Mouse (Mus musculus): ENCODE data around the gene Golga3. TPM values are rescaled to one million over a fixed set of nuclear protein-coding genes. Genes with fewer than 3 reads are reported as not detected.
A peak's percentile ranks its signal among the peaks of the same experiment; 100 is the strongest.

Gene Golga3
- polyA plus RNA-seq, 1 experiment from 2014 or later, result 22.0 TPM

GRCm38 (mm10) chr5:110269141-110270101 lies 92.9 kb downstream of the Golga3 start, which contains the start of gene Pgam5:
TSS of gene Pgam5 (minus strand) at chr5:110269913.
- peak; percentile 84 for ATAC-seq (ENCODE audit: insufficient read depth, low FRiP score)
- under 1% methylated on average over 66 of the region's 66 CpGs for WGBS

DNA sequence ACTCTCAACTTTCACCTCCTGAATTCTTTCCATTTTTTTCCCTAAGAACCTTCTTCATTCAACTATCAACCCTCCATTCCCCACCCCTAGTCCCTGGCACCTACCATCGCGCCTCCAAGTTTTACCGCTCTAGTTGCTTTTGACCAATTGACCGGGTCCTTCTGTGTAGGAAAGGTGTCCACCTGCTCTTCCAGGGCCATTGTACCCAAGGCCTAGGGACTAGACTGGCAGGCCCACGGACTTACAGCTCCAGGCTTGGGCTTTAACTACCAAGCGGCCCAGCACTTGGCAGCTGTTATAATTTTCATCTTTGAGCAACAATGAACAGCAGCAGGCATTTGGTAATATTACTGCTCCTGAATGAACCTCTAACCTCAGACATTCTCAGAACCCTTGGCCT lies 93.7 kb downstream of the Golga3 start:
- WGBS, result 92% methylated on average over 6 of the region's 6 CpGs
- no peaks in the 10 kb centered on the region for H3K27me3 ChIP-seq (ENCODE audit: control insufficient read depth, insufficient read depth, low read length)

More at GRCm38 (mm10) chr5:110269141-110270101, 92.9 kb downstream of the Golga3 start, which contains the start of gene Pgam5:
- Histone ChIP-seq H3K9me3 (replicated peaks; ENCODE audit: control insufficient read depth, low read length) (no peaks in the 10 kb centered on the region), H3K4me3 (replicated peaks; ENCODE audit: low read length) (peak within 1 kb of the TSS; percentile 88), H3K27me3 (ENCODE audit: control insufficient read depth, insufficient read depth, low read length) (no peaks in the 10 kb centered on the region), H3K4me2 (ENCODE audit: low read depth, low read length) (peak within 1 kb of the TSS; percentile 92), H3K27ac (ENCODE audit: low read length) (peak within 1 kb of the TSS; percentile 70), H3K36me3 (ENCODE audit: control insufficient read depth, insufficient read depth, low read length) (peaks cover 11% of the 10 kb centered on the region), H3K4me1 (ENCODE audit: control insufficient read depth, insufficient read depth, low read length) (peaks cover 8% of the 10 kb centered on the region; the same call in 1 of the 2 replicates), H3K9ac (ENCODE audit: low read length) (peak within 1 kb of the TSS; percentile 92)

GRCm38 (mm10) chr5:110274147-110274546 lies 97.6 kb downstream of the Golga3 start:
- H3K9me3 ChIP-seq (replicated peaks; ENCODE audit: control insufficient read depth, low read length), result no peaks in the 10 kb centered on the region
- no peaks in the 10 kb centered on the region for H3K4me1 ChIP-seq (ENCODE audit: control insufficient read depth, insufficient read depth, low read length)
- no peaks in the 10 kb centered on the region for H3K36me3 ChIP-seq (ENCODE audit: control insufficient read depth, insufficient read depth, low read length)
- no peak overlapping the region for H3K4me3 ChIP-seq (replicated peaks; ENCODE audit: low read length)
- 83% methylated on average over 4 of the region's 4 CpGs for WGBS
- no peaks in the 10 kb centered on the region for H3K27me3 ChIP-seq (ENCODE audit: control insufficient read depth, insufficient read depth, low read length)
- H3K4me2 ChIP-seq (ENCODE audit: low read depth, low read length), result no peak overlapping the region
- no peak for ATAC-seq (ENCODE audit: insufficient read depth, low FRiP score)
- H3K9ac ChIP-seq (ENCODE audit: low read length), result no peak overlapping the region
- no peak overlapping the region for H3K27ac ChIP-seq (ENCODE audit: low read length)

More for the DNA sequence above, 93.7 kb downstream of the Golga3 start:
- no peak overlapping the region for H3K27ac ChIP-seq (ENCODE audit: low read length)
- H3K36me3 ChIP-seq (ENCODE audit: control insufficient read depth, insufficient read depth, low read length), result 0 out of 2 replicates have a peak, but pooled peaks cover 3% of the 10 kb centered on the region
- H3K4me1 ChIP-seq (ENCODE audit: control insufficient read depth, insufficient read depth, low read length), result peaks cover 8% of the 10 kb centered on the region; the same call in 1 of the 2 replicates
- no peak for ATAC-seq (ENCODE audit: insufficient read depth, low FRiP score)
- no peak overlapping the region; the same call in 1 of the 2 replicates for H3K4me2 ChIP-seq (ENCODE audit: low read depth, low read length)
- no peaks in the 10 kb centered on the region for H3K9me3 ChIP-seq (replicated peaks; ENCODE audit: control insufficient read depth, low read length)
- no peak overlapping the region for H3K9ac ChIP-seq (ENCODE audit: low read length)
- H3K4me3 ChIP-seq (replicated peaks; ENCODE audit: low read length), result no peak overlapping the region

DNA sequence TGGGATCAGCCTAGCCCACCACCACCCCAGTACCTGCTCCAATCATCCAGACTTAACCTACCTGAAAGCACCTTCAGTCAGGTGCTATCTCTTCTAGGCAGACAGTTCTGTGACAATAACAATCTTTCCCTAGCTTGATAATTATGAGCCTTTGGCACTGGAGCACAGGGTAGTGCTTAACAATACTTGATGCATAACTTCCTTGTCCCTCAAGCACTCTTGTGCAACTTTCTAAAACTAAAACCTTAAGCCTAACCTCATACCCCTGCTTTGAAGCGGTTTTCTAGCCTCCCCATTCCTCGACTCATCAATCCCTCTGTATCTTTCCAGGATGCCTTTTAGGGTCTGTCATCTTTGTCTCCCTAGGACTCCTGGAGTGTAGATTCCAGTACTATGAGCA lies 98.3 kb downstream of the Golga3 start:
- H3K4me1 ChIP-seq (ENCODE audit: control insufficient read depth, insufficient read depth, low read length), result no peaks in the 10 kb centered on the region
- ATAC-seq (ENCODE audit: insufficient read depth, low FRiP score), result no peak
- no peak overlapping the region for H3K9ac ChIP-seq (ENCODE audit: low read length)
- no peak overlapping the region for H3K4me3 ChIP-seq (replicated peaks; ENCODE audit: low read length)
- no peak overlapping the region for H3K27ac ChIP-seq (ENCODE audit: low read length)
- 71% methylated on average over 2 of the region's 2 CpGs for WGBS
- no peaks in the 10 kb centered on the region for H3K27me3 ChIP-seq (ENCODE audit: control insufficient read depth, insufficient read depth, low read length)
- H3K4me2 ChIP-seq (ENCODE audit: low read depth, low read length), result no peak overlapping the region
- no peaks in the 10 kb centered on the region for H3K9me3 ChIP-seq (replicated peaks; ENCODE audit: control insufficient read depth, low read length)
- no peaks in the 10 kb centered on the region for H3K36me3 ChIP-seq (ENCODE audit: control insufficient read depth, insufficient read depth, low read length)

Other genes with a start within 250 kb of the Golga3 start
- gene Zfp932, start 180.2 kb upstream of the Golga3 start, polyA plus RNA-seq (2015; fragmentation: Nextera tagmentation; extraction: Ambion mirVana), result 21.4 and 21.9 TPM in 2 replicates
- 2.8 and 5.3 TPM in 2 replicates for gene Gm17655, start 104.2 kb upstream of the Golga3 start, polyA plus RNA-seq (2015; fragmentation: Nextera tagmentation; extraction: Ambion mirVana)
- 1.8 and 2.0 TPM in 2 replicates for gene Gm35315, start 82.3 kb upstream of the Golga3 start, polyA plus RNA-seq (2015; fragmentation: Nextera tagmentation; extraction: Ambion mirVana)
- gene Plcxd1, start 76.7 kb upstream of the Golga3 start, polyA plus RNA-seq (2015; fragmentation: Nextera tagmentation; extraction: Ambion mirVana), result 1.3 and 1.4 TPM in 2 replicates
- gene Gtpbp6, start 68.5 kb upstream of the Golga3 start, polyA plus RNA-seq (2015; fragmentation: Nextera tagmentation; extraction: Ambion mirVana), result 25.8 and 29.0 TPM in 2 replicates
- gene Zfp605, start 66.6 kb upstream of the Golga3 start, polyA plus RNA-seq (2015; fragmentation: Nextera tagmentation; extraction: Ambion mirVana), result 2.7 and 3.0 TPM in 2 replicates
- 39.4 and 39.7 TPM in 2 replicates for gene Chfr, start 40.9 kb upstream of the Golga3 start, polyA plus RNA-seq (2015; fragmentation: Nextera tagmentation; extraction: Ambion mirVana)
- 19.6 and 23.9 TPM in 2 replicates for gene Ankle2, start 54.3 kb downstream of the Golga3 start, polyA plus RNA-seq (2015; fragmentation: Nextera tagmentation; extraction: Ambion mirVana)
- gene Pgam5, start 93.2 kb downstream of the Golga3 start, polyA plus RNA-seq (2015; fragmentation: Nextera tagmentation; extraction: Ambion mirVana), result 45.0 and 46.3 TPM in 2 replicates
- 7.9 and 9.0 TPM in 2 replicates for gene Pxmp2, start 109.5 kb downstream of the Golga3 start, polyA plus RNA-seq (2015; fragmentation: Nextera tagmentation; extraction: Ambion mirVana)
- gene Pole, start 109.6 kb downstream of the Golga3 start, polyA plus RNA-seq (2015; fragmentation: Nextera tagmentation; extraction: Ambion mirVana), result 18.8 and 21.9 TPM in 2 replicates
- gene P2rx2, start 166.5 kb downstream of the Golga3 start, polyA plus RNA-seq (2015; fragmentation: Nextera tagmentation; extraction: Ambion mirVana), result 0.72 TPM in 2 replicates
- gene Lrcol1, start 168.0 kb downstream of the Golga3 start, polyA plus RNA-seq (2015; fragmentation: Nextera tagmentation; extraction: Ambion mirVana), result not detected in 2 replicates

Measured in stomach, embryonic 16.5 days (tissue).